Mouse (Mus musculus) olfactory bulb, adult 2 months (tissue): Measurements from ENCODE around the gene Slc30a2. TPM values are rescaled to one million over a fixed set of nuclear protein-coding genes. Genes with fewer than 3 reads are reported as not detected.

Experiments
- H3K27ac ChIP-seq: fragments of 200-500 bp; 2 replicates; pipeline ENCODE4 v1.5.1; 2012; ENCODE audit warnings: low read depth, low read length; ENCODE audit not compliant: insufficient read depth
- H3K4me1 ChIP-seq: fragments of 200-500 bp; 2 replicates; pipeline ENCODE4 v1.6.1; 2012; ENCODE audit warnings: low read length; ENCODE audit not compliant: control insufficient read depth, insufficient read depth
- H3K4me3 ChIP-seq: fragments of 200-500 bp; 2 replicates; pipeline ENCODE4 v1.5.1; 2012; ENCODE audit warnings: mild to moderate bottlenecking, low read depth, low read length, moderate library complexity; ENCODE audit not compliant: insufficient read depth
- CTCF ChIP-seq: fragments of 200-500 bp; IDR thresholded peaks from 2 replicates; pipeline ENCODE4 v1.5.1; 2012; ENCODE audit warnings: low read depth, mild to moderate bottlenecking, low read length, moderate library complexity; ENCODE audit not compliant: insufficient read depth
- POLR2A ChIP-seq: fragments of 200-500 bp; IDR thresholded peaks from 2 replicates; pipeline ENCODE4 v1.6.1; 2012; ENCODE audit warnings: mild to moderate bottlenecking, low read depth, low read length, moderate library complexity; ENCODE audit not compliant: insufficient read depth
- WGBS: fragments of 180-500 bp; shearing (Covaris S2); methylation state at CpG from one replicate; pipeline ENCODE4 v1.1.7; 2018; 5-methylcytosine and 5-hydroxymethylcytosine counted together
- polyA plus RNA-seq: library from polyadenylated mRNA; stranded (reverse); fragments of >200 nt; gene quantifications from 2 replicates; pipeline ENCODE4 v1.2.4, GENCODE M21; 2012; ENCODE audit warnings: low replicate concordance; ENCODE audit not compliant: missing spikeins, insufficient read depth, insufficient read length

Gene Slc30a2
- polyA plus RNA-seq, 1 experiment: not detected

GRCm38 (mm10) chr4:134361215-134361614 lies 18.2 kb downstream of the Slc30a2 start:
- no peak for TF ChIP-seq CTCF
- TF ChIP-seq POLR2A: no peak
- WGBS: 69% methylated on average over 5 of the region's 5 CpGs
- Histone ChIP-seq H3K4me1 (peaks cover 14% of the 10 kb centered on the region), H3K4me3 (no peak overlapping the region), H3K27ac (no peak overlapping the region)

GRCm38 (mm10) chr4:134362124-134362523 lies 19.1 kb downstream of the Slc30a2 start:
- no peak overlapping the region for H3K27ac ChIP-seq
- H3K4me1 ChIP-seq: peaks cover 8% of the 10 kb centered on the region
- WGBS: 55% methylated on average over 9 of the region's 9 CpGs
- no peak for TF ChIP-seq CTCF
- no peak for TF ChIP-seq POLR2A
- no peak overlapping the region for H3K4me3 ChIP-seq

DNA sequence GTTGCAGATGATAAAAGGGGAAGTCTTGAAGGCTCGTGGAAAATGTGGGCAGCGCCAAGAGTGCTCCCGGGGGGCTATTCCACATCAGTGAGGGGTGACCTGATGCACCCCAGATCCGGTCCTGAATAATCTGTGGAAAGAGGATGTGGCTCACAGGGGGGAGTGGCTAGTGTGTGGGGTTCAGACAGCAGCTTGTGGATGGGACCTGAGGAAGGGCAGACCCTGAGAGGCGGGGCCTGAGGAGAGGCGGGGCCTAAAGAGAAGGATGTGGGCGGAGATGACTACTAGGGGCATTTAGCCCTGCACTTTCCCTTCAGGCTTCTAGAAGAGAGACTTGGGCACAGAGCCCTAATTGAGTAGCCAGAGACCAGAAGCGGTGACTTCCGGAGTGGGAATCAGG lies 19.6 kb downstream of the Slc30a2 start:
- 37% methylated on average over 9 of the region's 9 CpGs for WGBS
- H3K4me3 ChIP-seq: no peak overlapping the region
- no peak overlapping the region for H3K27ac ChIP-seq
- H3K4me1 ChIP-seq: peaks cover 5% of the 10 kb centered on the region; the same call in 1 of the 2 replicates
- TF ChIP-seq POLR2A (no peak), CTCF (no peak)

DNA sequence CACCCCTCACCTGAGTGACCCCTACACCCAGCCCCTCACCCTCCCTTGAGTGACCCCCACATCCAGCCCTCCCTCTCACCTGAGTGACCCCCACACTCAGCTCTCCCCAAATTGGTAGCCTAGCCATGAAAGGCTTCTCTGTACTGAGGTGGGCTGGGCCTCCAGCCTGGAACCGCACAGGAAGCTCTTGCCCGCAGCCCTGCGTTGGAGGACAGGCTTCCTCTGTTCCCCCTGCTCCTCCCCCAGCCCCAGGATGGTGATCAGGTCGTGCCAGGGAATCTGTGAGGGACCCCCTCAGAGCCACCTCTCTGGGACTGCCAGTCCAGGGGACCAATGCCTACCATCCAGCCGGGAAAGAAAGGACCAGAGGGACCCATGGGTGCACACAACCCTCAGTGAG lies 22.3 kb downstream of the Slc30a2 start:
- TF ChIP-seq POLR2A: no peak
- no peak for TF ChIP-seq CTCF
- Histone ChIP-seq H3K27ac (no peak overlapping the region), H3K4me3 (no peak overlapping the region), H3K4me1 (peaks cover 6% of the 10 kb centered on the region; the same call in 1 of the 2 replicates)
- WGBS: 47% methylated on average over 5 of the region's 5 CpGs

GRCm38 (mm10) chr4:134370649-134371221 lies 27.8 kb downstream of the Slc30a2 start:
- WGBS: 4% methylated on average over 18 of the region's 18 CpGs
- TF ChIP-seq CTCF: no peak
- H3K27ac ChIP-seq: no peak overlapping the region
- peaks cover 24% of the 10 kb centered on the region for H3K4me1 ChIP-seq
- peak overlapping the region; percentile 71 for H3K4me3 ChIP-seq

DNA sequence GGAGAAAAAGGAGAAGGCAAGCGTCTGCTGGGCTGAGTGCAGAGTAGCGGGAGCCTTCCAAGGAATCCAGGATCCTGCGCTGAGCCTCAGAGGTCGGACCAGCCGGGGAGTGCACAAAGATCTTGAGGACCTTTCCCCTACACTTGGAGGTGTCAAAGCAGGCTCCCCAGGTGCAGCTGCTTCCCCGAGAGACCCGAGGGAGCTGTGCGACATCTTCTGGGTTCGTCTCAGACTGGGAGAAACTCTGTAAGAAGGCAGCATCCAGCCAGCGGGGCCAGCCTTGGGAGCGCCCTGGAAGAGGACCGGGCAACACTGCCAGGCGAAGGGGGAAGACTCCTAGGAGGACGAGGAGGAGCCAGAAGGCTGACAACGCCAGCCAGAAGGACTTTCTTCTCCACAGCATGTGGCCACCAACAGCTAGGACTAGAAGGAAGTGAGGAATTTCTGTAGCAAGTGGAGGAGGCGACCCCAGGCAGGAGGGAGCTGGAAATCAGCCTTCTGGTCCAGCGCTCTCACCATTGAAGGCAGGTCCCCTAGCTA lies 28.4 kb downstream of the Slc30a2 start:
- WGBS: 0% methylated on average over 17 of the region's 17 CpGs
- H3K4me1 ChIP-seq: peaks cover 24% of the 10 kb centered on the region
- TF ChIP-seq CTCF (no peak), POLR2A (no peak)
- H3K27ac ChIP-seq: no peak overlapping the region
- peak overlapping the region; percentile 71 for H3K4me3 ChIP-seq

GRCm38 (mm10) chr4:134372294-134372747 lies 29.3 kb downstream of the Slc30a2 start:
- TF ChIP-seq CTCF (0 out of 2 replicates have a peak, but pooled peaks have one; percentile 22), POLR2A (peak; percentile 39)
- Histone ChIP-seq H3K27ac (no peak overlapping the region), H3K4me3 (peak overlapping the region; percentile 71), H3K4me1 (peaks cover 24% of the 10 kb centered on the region)
- WGBS: under 1% methylated on average over 16 of the region's 16 CpGs

DNA sequence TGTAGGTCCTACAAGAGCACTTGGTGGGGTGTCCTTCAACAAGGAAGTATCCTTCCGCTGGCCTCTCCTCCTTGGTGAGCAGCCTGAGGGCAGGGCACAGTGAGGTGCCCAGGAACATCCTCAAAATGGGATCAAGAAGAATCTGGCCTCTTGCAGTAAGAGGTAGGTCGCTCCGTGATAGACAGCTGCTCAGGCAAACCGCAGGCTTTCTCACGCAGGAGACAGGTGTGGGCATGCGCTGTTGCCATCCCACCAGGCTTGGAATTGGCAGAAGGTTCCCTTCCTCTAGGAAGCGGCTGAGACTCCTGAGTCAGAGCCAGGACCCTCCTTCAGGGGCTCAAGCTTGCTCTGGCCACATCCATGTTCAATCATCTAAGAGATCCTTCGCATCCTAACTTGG lies 30.3 kb downstream of the Slc30a2 start:
- 85% methylated on average over 8 of the region's 8 CpGs for WGBS
- no peak overlapping the region for H3K27ac ChIP-seq
- no peak for TF ChIP-seq CTCF
- TF ChIP-seq POLR2A: no peak
- H3K4me3 ChIP-seq: no peak overlapping the region
- peaks cover 24% of the 10 kb centered on the region for H3K4me1 ChIP-seq

DNA sequence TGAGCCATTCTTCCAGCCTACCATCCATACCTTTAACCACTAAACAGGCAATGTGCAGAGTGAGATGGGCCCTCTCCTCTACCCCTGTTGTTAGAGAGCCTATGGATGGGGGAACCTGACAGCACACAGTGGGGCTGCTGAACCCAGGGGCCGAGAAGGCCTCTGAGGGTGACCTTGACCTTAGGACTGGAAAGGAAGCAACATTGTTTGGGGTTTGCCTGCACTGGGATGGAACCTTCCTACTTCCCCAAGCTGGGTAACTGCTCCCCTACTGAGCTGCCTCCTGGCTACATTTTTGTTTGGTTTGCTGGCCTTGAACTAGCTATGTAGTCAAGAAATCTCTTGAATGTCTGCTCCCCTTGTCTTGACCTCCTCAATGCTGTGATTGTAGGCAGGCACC lies 31.3 kb downstream of the Slc30a2 start:
- 73% methylated on average over 1 of the region's 1 CpGs for WGBS
- Histone ChIP-seq H3K4me3 (no peak overlapping the region), H3K27ac (no peak overlapping the region), H3K4me1 (peaks cover 22% of the 10 kb centered on the region)
- no peak for TF ChIP-seq CTCF
- TF ChIP-seq POLR2A: no peak

GRCm38 (mm10) chr4:134378089-134378615 lies 35.2 kb downstream of the Slc30a2 start:
- WGBS: 53% methylated on average over 10 of the region's 10 CpGs

More at GRCm38 (mm10) chr4:134378089-134378615, 35.2 kb downstream of the Slc30a2 start:
- Histone ChIP-seq H3K4me1 (peaks cover 6% of the 10 kb centered on the region; the same call in 1 of the 2 replicates), H3K4me3 (no peak overlapping the region), H3K27ac (no peak overlapping the region)
- no peak for TF ChIP-seq POLR2A
- no peak for TF ChIP-seq CTCF
